Mouse (Mus musculus): ENCODE measurements around the gene Trarg1.
"Not testable (repeated sequence)": the region's sequence is repeated elsewhere in the genome, so short reads cannot be mapped to it uniquely, and the experiment has no call there.

The Trarg1 gene

GRCm38 (mm10) chr11:76679508-76679907, at the start of gene Trarg1:
Gene Trarg1, plus strand, starts transcription at chr11:76679808.
- H3K4me3 ChIP-seq (replicated peaks; ENCODE audit: low read length); H3K9me3 ChIP-seq (ENCODE audit: low read length); H3K36me3 ChIP-seq (ENCODE audit: insufficient read depth, low read length): not testable (repeated sequence)
- Histone ChIP-seq H3K27me3 (ENCODE audit: insufficient read depth, low read length) (peaks cover 50% of the 10 kb centered on the region), H3K4me1 (replicated peaks; ENCODE audit: low read depth, low read length) (peaks cover 10% of the 10 kb centered on the region)

GRCm38 (mm10) chr11:76630023-76630422, 49.6 kb upstream of the Trarg1 start:
- Histone ChIP-seq H3K9me3 (ENCODE audit: low read length) (no peaks in the 10 kb centered on the region), H3K4me3 (replicated peaks; ENCODE audit: low read length) (no peak overlapping the region), H3K4me1 (replicated peaks; ENCODE audit: low read depth, low read length) (peaks cover 14% of the 10 kb centered on the region), H3K36me3 (ENCODE audit: insufficient read depth, low read length) (no peaks in the 10 kb centered on the region), H3K27me3 (ENCODE audit: insufficient read depth, low read length) (0 out of 2 replicates have a peak, but pooled peaks cover 14% of the 10 kb centered on the region)
- TF ChIP-seq NANOG (IDR thresholded peaks at IDR 0.05; ENCODE audit: borderline replicate concordance, low read length) (no peak), POU5F1 (IDR thresholded peaks at IDR 0.05; ENCODE audit: borderline replicate concordance, low read length) (no peak), CTCF (conservative IDR thresholded peaks at IDR 0.05; ENCODE audit: low read length) (no peak)

- H3K4me3 ChIP-seq (replicated peaks; ENCODE audit: low read length) = no peak overlapping the region
Measured at GRCm38 (mm10) chr11:76630487-76630886, 49.1 kb upstream of the Trarg1 start.

GRCm38 (mm10) chr11:76639269-76639985, 40.2 kb upstream of the Trarg1 start:
- no peaks in the 10 kb centered on the region for H3K9me3 ChIP-seq (ENCODE audit: low read length)
- peaks cover 3% of the 10 kb centered on the region for H3K27me3 ChIP-seq (ENCODE audit: insufficient read depth, low read length)
- no peak for TF ChIP-seq CTCF (conservative IDR thresholded peaks at IDR 0.05; ENCODE audit: low read length)
- TF ChIP-seq NANOG (IDR thresholded peaks at IDR 0.05; ENCODE audit: borderline replicate concordance, low read length) = no peak
- TF ChIP-seq POU5F1 (IDR thresholded peaks at IDR 0.05; ENCODE audit: borderline replicate concordance, low read length) = no peak
- H3K36me3 ChIP-seq (ENCODE audit: insufficient read depth, low read length) = no peaks in the 10 kb centered on the region
- no peaks in the 10 kb centered on the region for H3K4me1 ChIP-seq (replicated peaks; ENCODE audit: low read depth, low read length)
- H3K4me3 ChIP-seq (replicated peaks; ENCODE audit: low read length) = no peak overlapping the region

More at GRCm38 (mm10) chr11:76630487-76630886, 49.1 kb upstream of the Trarg1 start:
- 0 out of 2 replicates have a peak, but pooled peaks cover 14% of the 10 kb centered on the region for H3K27me3 ChIP-seq (ENCODE audit: insufficient read depth, low read length)
- peaks cover 10% of the 10 kb centered on the region for H3K4me1 ChIP-seq (replicated peaks; ENCODE audit: low read depth, low read length)
- TF ChIP-seq POU5F1 (IDR thresholded peaks at IDR 0.05; ENCODE audit: borderline replicate concordance, low read length) (no peak), NANOG (IDR thresholded peaks at IDR 0.05; ENCODE audit: borderline replicate concordance, low read length) (no peak), CTCF (conservative IDR thresholded peaks at IDR 0.05; ENCODE audit: low read length) (no peak)
- no peaks in the 10 kb centered on the region for H3K36me3 ChIP-seq (ENCODE audit: insufficient read depth, low read length)
- no peaks in the 10 kb centered on the region for H3K9me3 ChIP-seq (ENCODE audit: low read length)

GRCm38 (mm10) chr11:76640231-76640630, 39.4 kb upstream of the Trarg1 start:
- TF ChIP-seq NANOG (IDR thresholded peaks at IDR 0.05; ENCODE audit: borderline replicate concordance, low read length) = no peak
- TF ChIP-seq CTCF (conservative IDR thresholded peaks at IDR 0.05; ENCODE audit: low read length) = no peak
- no peak for TF ChIP-seq POU5F1 (IDR thresholded peaks at IDR 0.05; ENCODE audit: borderline replicate concordance, low read length)
- H3K36me3 ChIP-seq (ENCODE audit: insufficient read depth, low read length) = no peaks in the 10 kb centered on the region
- no peaks in the 10 kb centered on the region for H3K4me1 ChIP-seq (replicated peaks; ENCODE audit: low read depth, low read length)
- peaks cover 11% of the 10 kb centered on the region for H3K27me3 ChIP-seq (ENCODE audit: insufficient read depth, low read length)
- H3K4me3 ChIP-seq (replicated peaks; ENCODE audit: low read length) = no peak overlapping the region
- no peaks in the 10 kb centered on the region for H3K9me3 ChIP-seq (ENCODE audit: low read length)

- TF ChIP-seq CTCF (conservative IDR thresholded peaks at IDR 0.05; ENCODE audit: low read length) = no peak
- no peak for TF ChIP-seq POU5F1 (IDR thresholded peaks at IDR 0.05; ENCODE audit: borderline replicate concordance, low read length)
- TF ChIP-seq NANOG (IDR thresholded peaks at IDR 0.05; ENCODE audit: borderline replicate concordance, low read length) = no peak
- no peaks in the 10 kb centered on the region for H3K36me3 ChIP-seq (ENCODE audit: insufficient read depth, low read length)
- peaks cover 22% of the 10 kb centered on the region for H3K4me1 ChIP-seq (replicated peaks; ENCODE audit: low read depth, low read length)
- no peaks in the 10 kb centered on the region for H3K9me3 ChIP-seq (ENCODE audit: low read length)
- H3K4me3 ChIP-seq (replicated peaks; ENCODE audit: low read length) = no peak overlapping the region
- H3K27me3 ChIP-seq (ENCODE audit: insufficient read depth, low read length) = peaks cover 17% of the 10 kb centered on the region
Measured at GRCm38 (mm10) chr11:76644257-76644656, 35.4 kb upstream of the Trarg1 start.

GRCm38 (mm10) chr11:76645036-76645435, 34.6 kb upstream of the Trarg1 start:
- peaks cover 22% of the 10 kb centered on the region for H3K27me3 ChIP-seq (ENCODE audit: insufficient read depth, low read length)
- no peaks in the 10 kb centered on the region for H3K36me3 ChIP-seq (ENCODE audit: insufficient read depth, low read length)
- H3K9me3 ChIP-seq (ENCODE audit: low read length) = no peaks in the 10 kb centered on the region

GRCm38 (mm10) chr11:76645955-76646354, 33.7 kb upstream of the Trarg1 start:
- H3K27me3 ChIP-seq (ENCODE audit: insufficient read depth, low read length) = peaks cover 27% of the 10 kb centered on the region
- TF ChIP-seq CTCF (conservative IDR thresholded peaks at IDR 0.05; ENCODE audit: low read length) = peak; percentile 93
- TF ChIP-seq NANOG (IDR thresholded peaks at IDR 0.05; ENCODE audit: borderline replicate concordance, low read length) = no peak
- peak overlapping the region; percentile 33 for H3K4me3 ChIP-seq (replicated peaks; ENCODE audit: low read length)
- H3K4me1 ChIP-seq (replicated peaks; ENCODE audit: low read depth, low read length) = peaks cover 22% of the 10 kb centered on the region
- H3K9me3 ChIP-seq (ENCODE audit: low read length) = no peaks in the 10 kb centered on the region
- no peaks in the 10 kb centered on the region for H3K36me3 ChIP-seq (ENCODE audit: insufficient read depth, low read length)

More at GRCm38 (mm10) chr11:76645036-76645435, 34.6 kb upstream of the Trarg1 start:
- TF ChIP-seq NANOG (IDR thresholded peaks at IDR 0.05; ENCODE audit: borderline replicate concordance, low read length) = no peak
- no peak for TF ChIP-seq POU5F1 (IDR thresholded peaks at IDR 0.05; ENCODE audit: borderline replicate concordance, low read length)
- no peak for TF ChIP-seq CTCF (conservative IDR thresholded peaks at IDR 0.05; ENCODE audit: low read length)
- Histone ChIP-seq H3K4me1 (replicated peaks; ENCODE audit: low read depth, low read length) (peaks cover 22% of the 10 kb centered on the region), H3K4me3 (replicated peaks; ENCODE audit: low read length) (no peak overlapping the region)

- Histone ChIP-seq H3K27me3 (ENCODE audit: insufficient read depth, low read length) (peaks cover 27% of the 10 kb centered on the region), H3K9me3 (ENCODE audit: low read length) (no peaks in the 10 kb centered on the region), H3K36me3 (ENCODE audit: insufficient read depth, low read length) (no peaks in the 10 kb centered on the region), H3K4me1 (replicated peaks; ENCODE audit: low read depth, low read length) (peaks cover 27% of the 10 kb centered on the region), H3K4me3 (replicated peaks; ENCODE audit: low read length) (peak overlapping the region; percentile 41)
- no peak for TF ChIP-seq NANOG (IDR thresholded peaks at IDR 0.05; ENCODE audit: borderline replicate concordance, low read length)
- no peak for TF ChIP-seq POU5F1 (IDR thresholded peaks at IDR 0.05; ENCODE audit: borderline replicate concordance, low read length)
- TF ChIP-seq CTCF (conservative IDR thresholded peaks at IDR 0.05; ENCODE audit: low read length) = no peak
Measured at GRCm38 (mm10) chr11:76647062-76647461, 32.5 kb upstream of the Trarg1 start.

All from E14TG2a.4 (cell line).